In genomic region chr8:111853861-111854501, GRCm38 (mm10) we compare ENCODE assay signal across 8 mouse cellular contexts. TPM values are rescaled to one million over a fixed set of nuclear protein-coding genes. Genes with fewer than 3 reads are reported as not detected.
DNase-seq lines count a peak whose midpoint lies in the region; ATAC-seq and TF ChIP-seq lines count a peak whose summit lies in the region.

Cfdp1 (minus strand) TSS chr8:111854291.

- peak within 1 kb of the TSS; percentile 87 for H3K4me2 ChIP-seq in embryonic facial prominence, embryonic 13.5 days
- peak within 1 kb of the TSS; percentile 79 for H3K4me2 ChIP-seq in limb, embryonic 12.5 days
- H3K4me2 ChIP-seq in midbrain, embryonic 15.5 days, result peak within 1 kb of the TSS; percentile 86

- ATAC-seq in embryonic facial prominence, embryonic 13.5 days (ENCODE audit: insufficient number of reproducible peaks, insufficient read depth, low FRiP score, low TSS enrichment, low read depth), result peak; percentile 100
- ATAC-seq in limb, embryonic 12.5 days (ENCODE audit: insufficient number of reproducible peaks, insufficient read depth, low FRiP score, low TSS enrichment, low read depth), result peak; percentile 100
- ATAC-seq in midbrain, embryonic 15.5 days (replicated peaks), result peak; percentile 100

- H3K27ac ChIP-seq in embryonic facial prominence, embryonic 13.5 days, result 0 out of 2 replicates have a peak within 1 kb of the TSS, but pooled peaks have one; percentile 39
- no peak within 1 kb of the TSS for H3K27ac ChIP-seq in kidney, adult 2 months (ENCODE audit: insufficient read depth, low read depth, low read length)
- H3K27ac ChIP-seq in limb, embryonic 12.5 days, result 0 out of 2 replicates have a peak within 1 kb of the TSS, but pooled peaks have one; percentile 50
- peak within 1 kb of the TSS; percentile 78 for H3K27ac ChIP-seq in midbrain, embryonic 15.5 days
- no peak within 1 kb of the TSS for H3K27ac ChIP-seq in spleen, adult 2 months (ENCODE audit: insufficient read depth, low read length)

- WGBS in embryonic facial prominence, embryonic 13.5 days, result under 1% methylated on average over 53 of the region's 53 CpGs
- WGBS in kidney, adult 2 months, result under 1% methylated on average over 53 of the region's 53 CpGs
- under 1% methylated on average over 53 of the region's 53 CpGs for WGBS in limb, embryonic 12.5 days
- under 1% methylated on average over 53 of the region's 53 CpGs for WGBS in midbrain, embryonic 15.5 days
- WGBS in spleen, adult 2 months, result under 1% methylated on average over 53 of the region's 53 CpGs

- H3K9ac ChIP-seq in embryonic facial prominence, embryonic 13.5 days, result peak within 1 kb of the TSS; percentile 89
- H3K9ac ChIP-seq in limb, embryonic 12.5 days (replicated peaks), result peak within 1 kb of the TSS; percentile 86
- peak within 1 kb of the TSS; percentile 87 for H3K9ac ChIP-seq in midbrain, embryonic 15.5 days

- no peaks in the 10 kb centered on the region for H3K27me3 ChIP-seq in embryonic facial prominence, embryonic 13.5 days
- no peaks in the 10 kb centered on the region for H3K27me3 ChIP-seq in kidney, adult 2 months (replicated peaks; ENCODE audit: control insufficient read depth, insufficient read depth, low read length)
- no peaks in the 10 kb centered on the region for H3K27me3 ChIP-seq in limb, embryonic 12.5 days
- no peaks in the 10 kb centered on the region for H3K27me3 ChIP-seq in midbrain, embryonic 15.5 days (replicated peaks)
- no peaks in the 10 kb centered on the region for H3K27me3 ChIP-seq in spleen, adult 2 months (ENCODE audit: control insufficient read depth, insufficient read depth, low read length)

- H3K9me3 ChIP-seq in embryonic facial prominence, embryonic 13.5 days, result no peaks in the 10 kb centered on the region
- no peaks in the 10 kb centered on the region for H3K9me3 ChIP-seq in limb, embryonic 12.5 days
- H3K9me3 ChIP-seq in midbrain, embryonic 15.5 days, result no peaks in the 10 kb centered on the region

- H3K36me3 ChIP-seq in embryonic facial prominence, embryonic 13.5 days, result 0 out of 2 replicates have a peak, but pooled peaks cover 5% of the 10 kb centered on the region
- H3K36me3 ChIP-seq in kidney, adult 2 months (ENCODE audit: control insufficient read depth, insufficient read depth, low read length), result no peaks in the 10 kb centered on the region
- peaks cover 12% of the 10 kb centered on the region for H3K36me3 ChIP-seq in limb, embryonic 12.5 days
- no peaks in the 10 kb centered on the region for H3K36me3 ChIP-seq in midbrain, embryonic 15.5 days (replicated peaks)
- H3K36me3 ChIP-seq in spleen, adult 2 months (ENCODE audit: control insufficient read depth, insufficient read depth, low read length), result no peaks in the 10 kb centered on the region

- H3K4me3 ChIP-seq in embryonic facial prominence, embryonic 13.5 days, result peak within 1 kb of the TSS; percentile 94
- H3K4me3 ChIP-seq in kidney, adult 2 months (ENCODE audit: insufficient read depth, low read depth, low read length), result peak within 1 kb of the TSS; percentile 96
- H3K4me3 ChIP-seq in limb, embryonic 12.5 days (replicated peaks), result peak within 1 kb of the TSS; percentile 93
- H3K4me3 ChIP-seq in midbrain, embryonic 15.5 days, result peak within 1 kb of the TSS; percentile 100
- peak within 1 kb of the TSS; percentile 78 for H3K4me3 ChIP-seq in spleen, adult 2 months (ENCODE audit: extremely low read depth, insufficient read depth, insufficient read length)

- peak; percentile 89 for DNase-seq in 3134 (ENCODE audit: extremely low read depth, insufficient read length, low spot score)
- DNase-seq in adrenal gland, postnatal 36 days, result peak; percentile 98
- DNase-seq in heart, adult 18-20 months, result peak; percentile 99
- peak; percentile 99 for DNase-seq in kidney, adult 2 months
- peak; percentile 93 to 97 for DNase-seq in spleen, adult 2 months (ENCODE audit: low read depth in 1 of 2, low spot score in 2 of 2)

- H3K4me1 ChIP-seq in embryonic facial prominence, embryonic 13.5 days, result peaks cover 16% of the 10 kb centered on the region; the same call in 1 of the 2 replicates
- H3K4me1 ChIP-seq in kidney, adult 2 months (ENCODE audit: control insufficient read depth, insufficient read depth, low read length), result no peaks in the 10 kb centered on the region; the same call in 1 of the 2 replicates
- peaks cover 13% of the 10 kb centered on the region for H3K4me1 ChIP-seq in limb, embryonic 12.5 days (replicated peaks)
- H3K4me1 ChIP-seq in midbrain, embryonic 15.5 days, result peaks cover 19% of the 10 kb centered on the region
- no peaks in the 10 kb centered on the region; the same call in 1 of the 2 replicates for H3K4me1 ChIP-seq in spleen, adult 2 months (ENCODE audit: control insufficient read depth, insufficient read depth, insufficient read length)

- TF ChIP-seq CTCF in kidney, adult 2 months (conservative IDR thresholded peaks at IDR 0.05; ENCODE audit: insufficient read depth, insufficient read length, low read depth, low read length), result 0 out of 2 replicates have a peak, but pooled peaks have one; percentile 18
- TF ChIP-seq CTCF in spleen, adult 2 months (IDR thresholded peaks at IDR 0.05; ENCODE audit: extremely low read depth, insufficient read depth, insufficient read length, insufficient replicate concordance), result no peak

- no peak for TF ChIP-seq POLR2A in kidney, adult 2 months (IDR thresholded peaks at IDR 0.05; ENCODE audit: low read depth, low read length)
- peak; percentile 29; the same call in 1 of the 2 replicates for TF ChIP-seq POLR2A in spleen, adult 2 months (IDR thresholded peaks at IDR 0.05; ENCODE audit: low read depth, low read length)

RNA-seq across cellular contexts. Expression of gene Cfdp1, which starts in this region (rescaled TPM):
- 10 to 100 TPM; 69.5 to 76.7 TPM for total RNA-seq in adrenal gland, postnatal 36 days (2021)
- 257 and 260 TPM in 2 replicates for polyA plus RNA-seq in embryonic facial prominence, embryonic 13.5 days (2015; fragmentation: Nextera tagmentation; extraction: Ambion mirVana)
- total RNA-seq in heart, adult 18-20 months (2021), result 10 to 100 TPM; 35.2 to 36.1 TPM
- polyA plus RNA-seq in kidney, adult 2 months (2012; rRNA removed), result 7.2 and 12.5 TPM in 2 replicates
- polyA plus RNA-seq in limb, embryonic 12.5 days (2016; fragmentation: Nextera tagmentation; extraction: Ambion mirVana), result 239 and 240 TPM in 2 replicates
- 210 and 216 TPM in 2 replicates for polyA plus RNA-seq in midbrain, embryonic 15.5 days (2015; fragmentation: Nextera tagmentation; extraction: Ambion mirVana)
- polyA plus RNA-seq in spleen, adult 2 months (2012; rRNA removed), result 2.0 and 2.4 TPM in 2 replicates

Comparison
In these comparisons a context has a peak if more than half of its experiments do, and no peak if none do; other contexts are left out.
1. RNA of gene Cfdp1 (polyA plus RNA-seq): 257 to 260 TPM in embryonic facial prominence, embryonic 13.5 days, 239 to 240 TPM in limb, embryonic 12.5 days and 210 to 216 TPM in midbrain, embryonic 15.5 days; 7.2 to 12.5 TPM in kidney, adult 2 months and 2.0 to 2.4 TPM in spleen, adult 2 months; every median in the first group is over 10 times any median in the second.
2. H3K27ac ChIP-seq: peak in embryonic facial prominence, embryonic 13.5 days (single experiment), limb, embryonic 12.5 days (single experiment) and midbrain, embryonic 15.5 days (single experiment); none in kidney, adult 2 months (single experiment) and spleen, adult 2 months (single experiment).
3. Peak in every context shown above with its lines, with median percentiles within 50 percentile points of each other: DNase-seq, ATAC-seq, H3K4me2 ChIP-seq, H3K4me3 ChIP-seq and H3K9ac ChIP-seq.